Mouse (Mus musculus) E14TG2a.4 (cell line): ENCODE results near the gene Slc23a3.

Experiments used
- CTCF ChIP-seq: conservative IDR thresholded peaks from 2 replicates; pipeline ENCODE4 v1.5.1; 2014; ENCODE audit warnings: low read length
- NANOG ChIP-seq: IDR thresholded peaks from 2 replicates; pipeline ENCODE4 v1.6.1; 2014; ENCODE audit warnings: borderline replicate concordance, low read length, mixed read lengths
- POU5F1 ChIP-seq: IDR thresholded peaks from 2 replicates; pipeline ENCODE4 v1.6.1; 2014; ENCODE audit warnings: low read length, borderline replicate concordance

GRCm38 (mm10) chr1:75168472-75169464, 35.1 kb upstream of the Slc23a3 start, which contains the start of gene Zfand2b:
- TF ChIP-seq NANOG: no peak
- no peak for TF ChIP-seq CTCF
- TF ChIP-seq POU5F1: no peak
